Mouse (Mus musculus) kidney, postnatal 0 days (tissue): ENCODE results near the gene Hivep3. TPM values are rescaled to one million over a fixed set of nuclear protein-coding genes. Genes with fewer than 3 reads are reported as not detected.

ENCODE experiments used
- ATAC-seq: fragments of 200-750 bp; cut with Nextera tagmentation; replicated peaks from 2 replicates; pipeline ENCODE4 v1.8.0; 2017; ENCODE audit warnings: low read depth, moderate number of reproducible peaks, moderate TSS enrichment, moderate library complexity; ENCODE audit not compliant: low FRiP score
- DNase-seq: peaks from one replicate; pipeline ENCODE4 v3.0.0-alpha.2; 2016; ENCODE audit warnings: low spot score
- H3K27ac ChIP-seq: fragments of 300-500 bp; sonication (generic); 2 replicates; pipeline ENCODE4 v1.5.1; 2014; ENCODE audit warnings: mild to moderate bottlenecking
- H3K27me3 ChIP-seq: fragments of 300-500 bp; sonication (generic); 2 replicates; pipeline ENCODE4 v1.6.1; 2014; ENCODE audit warnings: low read length, mixed read lengths; ENCODE audit not compliant: insufficient read depth
- H3K36me3 ChIP-seq: fragments of 300-500 bp; sonication (generic); 2 replicates; pipeline ENCODE4 v1.6.1; 2014; ENCODE audit warnings: low read length, mixed read lengths; ENCODE audit not compliant: insufficient read depth
- H3K4me1 ChIP-seq: fragments of 300-500 bp; sonication (generic); replicated peaks from 2 replicates; pipeline ENCODE4 v1.6.1; 2014; ENCODE audit warnings: antibody characterized with exemption, low read length, mixed read lengths; ENCODE audit not compliant: insufficient read depth
- H3K4me2 ChIP-seq: fragments of 300-500 bp; sonication (generic); 2 replicates; pipeline ENCODE4 v1.6.1; 2014; ENCODE audit warnings: mild to moderate bottlenecking, low read length, moderate library complexity, mixed read lengths
- H3K4me3 ChIP-seq: fragments of 300-500 bp; sonication (generic); replicated peaks from 2 replicates; pipeline ENCODE4 v1.5.1; 2014; ENCODE audit warnings: low read depth, low read length
- H3K9ac ChIP-seq: fragments of 300-500 bp; sonication (generic); 2 replicates; pipeline ENCODE4 v1.6.1; 2014; ENCODE audit warnings: low read depth, low read length
- H3K9me3 ChIP-seq: fragments of 300-500 bp; sonication (generic); replicated peaks from 2 replicates; pipeline ENCODE4 v1.6.1; 2016; ENCODE audit warnings: low read length, inconsistent platforms, mixed read lengths
- CTCF ChIP-seq: IDR thresholded peaks from 2 replicates; pipeline ENCODE4 v1.5.1; 2016; ENCODE audit warnings: antibody characterized with exemption, low read depth, mild to moderate bottlenecking, moderate library complexity
- WGBS: fragments of 180-500 bp; shearing (Covaris S2); extraction: QIAGEN DNeasy Blood & Tissue Kit; methylation state at CpG from one replicate; pipeline ENCODE4 v1.1.7; 2014; 5-methylcytosine and 5-hydroxymethylcytosine counted together
- polyA plus RNA-seq: library from polyadenylated mRNA; unstranded; fragments of >200 nt; fragmentation: Nextera tagmentation; extraction: Ambion mirVana; gene quantifications from 2 replicates; pipeline ENCODE4 v1.2.1, GENCODE M21; 2015

The Hivep3 gene
- polyA plus RNA-seq, 1 experiment from 2014 or later, result 8.3 TPM

GRCm38 (mm10) chr4:119786721-119787120, 53.1 kb downstream of the Hivep3 start:
- 78% methylated on average over 1 of the region's 2 CpGs for WGBS

GRCm38 (mm10) chr4:119788746-119789145, 55.2 kb downstream of the Hivep3 start:
- Histone ChIP-seq H3K27ac (no peak overlapping the region), H3K4me2 (no peak overlapping the region), H3K4me3 (no peak overlapping the region), H3K36me3 (no peaks in the 10 kb centered on the region), H3K9me3 (no peaks in the 10 kb centered on the region), H3K9ac (no peak overlapping the region), H3K27me3 (no peaks in the 10 kb centered on the region), H3K4me1 (no peaks in the 10 kb centered on the region)
- WGBS, result 96% methylated on average over 6 of the region's 6 CpGs
- no peak for TF ChIP-seq CTCF
- DNase-seq, result no peak
- ATAC-seq, result no peak

More at GRCm38 (mm10) chr4:119786721-119787120, 53.1 kb downstream of the Hivep3 start:
- no peak for ATAC-seq
- Histone ChIP-seq H3K9ac (no peak overlapping the region), H3K4me3 (no peak overlapping the region), H3K4me1 (no peaks in the 10 kb centered on the region), H3K27ac (no peak overlapping the region), H3K9me3 (no peaks in the 10 kb centered on the region), H3K36me3 (no peaks in the 10 kb centered on the region), H3K27me3 (no peaks in the 10 kb centered on the region), H3K4me2 (no peak overlapping the region)
- no peak for TF ChIP-seq CTCF
- no peak for DNase-seq

GRCm38 (mm10) chr4:119789495-119790148, 56.0 kb downstream of the Hivep3 start:
- ATAC-seq, result no peak
- no peak overlapping the region for H3K27ac ChIP-seq
- no peak for DNase-seq
- no peak overlapping the region for H3K9ac ChIP-seq
- WGBS, result 71% methylated on average over 9 of the region's 9 CpGs
- no peak overlapping the region for H3K4me3 ChIP-seq
- H3K36me3 ChIP-seq, result no peaks in the 10 kb centered on the region
- H3K9me3 ChIP-seq, result no peaks in the 10 kb centered on the region
- TF ChIP-seq CTCF, result no peak
- H3K4me2 ChIP-seq, result no peak overlapping the region
- no peaks in the 10 kb centered on the region for H3K4me1 ChIP-seq
- no peaks in the 10 kb centered on the region for H3K27me3 ChIP-seq

GRCm38 (mm10) chr4:119798891-119799290, 65.3 kb downstream of the Hivep3 start:
- no peak overlapping the region for H3K4me2 ChIP-seq
- no peak for TF ChIP-seq CTCF
- WGBS, result 71% methylated on average over 3 of the region's 3 CpGs
- no peak overlapping the region for H3K4me3 ChIP-seq
- H3K9ac ChIP-seq, result no peak overlapping the region
- H3K36me3 ChIP-seq, result no peaks in the 10 kb centered on the region
- H3K9me3 ChIP-seq, result no peaks in the 10 kb centered on the region
- no peaks in the 10 kb centered on the region for H3K27me3 ChIP-seq
- no peaks in the 10 kb centered on the region for H3K4me1 ChIP-seq
- DNase-seq (no peak), ATAC-seq (no peak)
- H3K27ac ChIP-seq, result no peak overlapping the region

- WGBS, result 78% methylated on average over 2 of the region's 2 CpGs
- ATAC-seq, result no peak
- no peak for TF ChIP-seq CTCF
These were observed 73.0 kb downstream of the Hivep3 start for GRCm38 (mm10) chr4:119806556-119806955.

GRCm38 (mm10) chr4:119807359-119807758, 73.8 kb downstream of the Hivep3 start:
- WGBS, result 44% methylated on average over 2 of the region's 2 CpGs
- no peak for DNase-seq

More at GRCm38 (mm10) chr4:119806556-119806955, 73.0 kb downstream of the Hivep3 start:
- H3K9ac ChIP-seq, result no peak overlapping the region
- H3K9me3 ChIP-seq, result no peaks in the 10 kb centered on the region
- no peak overlapping the region for H3K4me3 ChIP-seq
- H3K27ac ChIP-seq, result no peak overlapping the region
- H3K4me1 ChIP-seq, result no peaks in the 10 kb centered on the region
- no peak for DNase-seq
- H3K4me2 ChIP-seq, result no peak overlapping the region
- no peaks in the 10 kb centered on the region for H3K36me3 ChIP-seq
- no peaks in the 10 kb centered on the region for H3K27me3 ChIP-seq

GRCm38 (mm10) chr4:119809245-119809644, 75.7 kb downstream of the Hivep3 start:
- Histone ChIP-seq H3K9ac (no peak overlapping the region), H3K4me1 (no peaks in the 10 kb centered on the region), H3K4me3 (no peak overlapping the region), H3K27me3 (no peaks in the 10 kb centered on the region), H3K9me3 (no peaks in the 10 kb centered on the region), H3K4me2 (no peak overlapping the region), H3K27ac (no peak overlapping the region), H3K36me3 (no peaks in the 10 kb centered on the region)
- peak; percentile 84 for TF ChIP-seq CTCF
- 31% methylated on average over 5 of the region's 5 CpGs for WGBS
- DNase-seq, result peak; percentile 83
- no peak; the same call in 1 of the 2 replicates for ATAC-seq

More at GRCm38 (mm10) chr4:119807359-119807758, 73.8 kb downstream of the Hivep3 start:
- no peaks in the 10 kb centered on the region for H3K36me3 ChIP-seq
- no peak overlapping the region for H3K27ac ChIP-seq
- H3K4me1 ChIP-seq, result no peaks in the 10 kb centered on the region
- no peak for ATAC-seq
- no peak overlapping the region for H3K9ac ChIP-seq
- H3K4me2 ChIP-seq, result no peak overlapping the region
- H3K9me3 ChIP-seq, result no peaks in the 10 kb centered on the region
- H3K4me3 ChIP-seq, result no peak overlapping the region
- no peaks in the 10 kb centered on the region for H3K27me3 ChIP-seq
- TF ChIP-seq CTCF, result no peak
